Mouse (Mus musculus) spleen, adult 2 months (tissue): Measurements from ENCODE around the gene H2-DMb2. TPM values are rescaled to one million over a fixed set of nuclear protein-coding genes. Genes with fewer than 3 reads are reported as not detected.
A peak's percentile ranks its signal among the peaks of the same experiment; 100 is the strongest.

Source experiments
- DNase-seq, 2 experiments: peaks; one replicate each; pipeline versions ENCODE4 v3.0.0 to v3.0.0-alpha.2; 2012 to 2021; ENCODE audit warnings: low spot score in 2 of 2, low read depth in 1 of 2
- H3K27ac ChIP-seq: fragments of 200-500 bp; 2 replicates; pipeline ENCODE4 v1.5.1; 2012; ENCODE audit warnings: low read length, inconsistent platforms; ENCODE audit not compliant: insufficient read depth
- H3K27me3 ChIP-seq: fragments of 200-500 bp; 2 replicates; pipeline ENCODE4 v1.6.1; 2012; ENCODE audit warnings: mild to moderate bottlenecking, moderate library complexity, low read length, inconsistent platforms; ENCODE audit not compliant: control insufficient read depth, insufficient read depth
- H3K36me3 ChIP-seq: fragments of 200-500 bp; 2 replicates; pipeline ENCODE4 v1.6.1; 2012; ENCODE audit warnings: mild to moderate bottlenecking, low read length, inconsistent platforms; ENCODE audit not compliant: control insufficient read depth, insufficient read depth
- H3K4me1 ChIP-seq: fragments of 200-500 bp; 2 replicates; pipeline ENCODE4 v1.6.1; 2011; ENCODE audit warnings: inconsistent platforms; ENCODE audit not compliant: control insufficient read depth, insufficient read depth, insufficient read length
- H3K4me3 ChIP-seq: fragments of 200-500 bp; 2 replicates; pipeline ENCODE4 v1.5.1; 2011; ENCODE audit warnings: mild to moderate bottlenecking, inconsistent platforms; ENCODE audit not compliant: insufficient read depth, insufficient read length; ENCODE audit errors: extremely low read depth
- CTCF ChIP-seq: fragments of 200-500 bp; IDR thresholded peaks from 2 replicates; pipeline ENCODE4 v1.5.1; 2011; ENCODE audit warnings: mild to moderate bottlenecking, inconsistent platforms; ENCODE audit not compliant: insufficient read depth, insufficient read length, insufficient replicate concordance; ENCODE audit errors: extremely low read depth
- POLR2A ChIP-seq: fragments of 200-500 bp; IDR thresholded peaks from 2 replicates; pipeline ENCODE4 v1.6.1; 2011; ENCODE audit warnings: low read depth, low read length, inconsistent platforms
- WGBS: fragments of 180-500 bp; shearing (Covaris S2); methylation state at CpG from one replicate; pipeline ENCODE4 v1.1.7; 2018; 5-methylcytosine and 5-hydroxymethylcytosine counted together
- polyA plus RNA-seq: library from polyadenylated mRNA; depleted of rRNA; stranded (reverse); fragments of >200 nt; gene quantifications from 2 replicates; pipeline ENCODE4 v1.2.3, GENCODE M21; 2012

H2-DMb2 gene
- polyA plus RNA-seq, 1 experiment = 456 TPM

DNA sequence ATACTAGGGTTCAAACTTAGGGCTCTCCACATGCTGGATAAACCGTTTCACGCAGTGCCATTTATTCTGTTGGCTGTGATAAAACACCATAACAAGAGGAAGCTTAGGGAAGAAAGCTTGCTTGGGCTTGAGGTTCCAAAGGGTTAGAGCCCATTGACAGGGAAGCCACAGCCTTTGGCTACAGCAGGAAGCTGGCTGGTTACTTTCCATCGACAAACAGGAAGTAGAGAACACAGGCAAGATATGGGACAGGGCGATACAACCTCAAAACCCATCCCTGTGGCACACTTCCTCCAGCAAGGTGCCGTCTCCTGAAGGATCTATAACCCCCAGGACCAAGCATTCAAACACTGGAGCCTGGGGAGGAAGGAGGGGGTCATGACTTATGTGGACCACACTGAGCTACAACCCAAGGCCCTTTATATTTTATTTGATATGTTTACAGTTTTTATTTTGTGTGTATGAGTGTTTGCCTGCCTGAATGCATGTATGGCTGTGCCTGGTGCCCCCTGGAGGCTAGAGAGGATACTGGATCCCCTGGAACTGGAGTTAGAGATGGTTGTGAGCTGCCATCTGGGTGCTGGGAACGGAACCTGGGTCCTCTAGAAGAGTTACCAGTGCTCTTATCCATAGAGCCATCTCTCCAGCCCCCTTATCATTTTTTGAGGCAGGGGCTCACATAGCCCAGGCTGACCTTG is 22.1 kb downstream of the H2-DMb2 start:
- Histone ChIP-seq H3K27ac (no peak overlapping the region), H3K4me1 (peaks cover 8% of the 10 kb centered on the region; the same call in 1 of the 2 replicates), H3K36me3 (peaks cover 6% of the 10 kb centered on the region), H3K4me3 (no peak overlapping the region), H3K27me3 (no peaks in the 10 kb centered on the region)
- DNase-seq = no peak
- 44% methylated on average over 6 of the region's 6 CpGs for WGBS
- TF ChIP-seq CTCF (no peak), POLR2A (no peak)

- Histone ChIP-seq H3K27ac (no peak overlapping the region), H3K27me3 (no peaks in the 10 kb centered on the region), H3K4me1 (peaks cover 12% of the 10 kb centered on the region; the same call in 1 of the 2 replicates), H3K36me3 (0 out of 2 replicates have a peak, but pooled peaks cover 1% of the 10 kb centered on the region), H3K4me3 (no peak overlapping the region)
- WGBS = 0% methylated on average over 2 of the region's 2 CpGs
- peak in 1 of 2 experiments; percentile 39 for DNase-seq
- TF ChIP-seq POLR2A = no peak
- TF ChIP-seq CTCF = peak; percentile 68; the same call in 1 of the 2 replicates
These were observed 26.2 kb downstream of the H2-DMb2 start for GRCm38 (mm10) chr17:34169279-34169678.

DNA sequence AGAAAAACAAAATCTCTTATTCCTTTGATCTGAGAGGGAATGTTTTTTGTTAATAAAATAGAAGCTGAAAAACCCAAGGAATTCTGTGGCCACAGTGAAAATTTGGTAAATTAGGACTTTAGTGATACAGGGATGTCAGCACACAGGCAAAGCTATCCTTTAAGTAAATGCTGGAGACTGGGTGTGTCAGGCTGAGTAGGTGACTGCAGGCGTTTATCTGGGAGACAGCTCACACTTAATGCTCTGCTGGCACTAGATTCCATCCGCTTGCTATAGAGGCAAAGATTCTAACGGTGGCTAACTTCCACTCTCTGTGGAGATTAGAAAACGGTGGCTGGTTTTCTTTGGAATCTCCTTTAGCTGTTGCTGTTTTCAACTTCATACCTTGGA is 27.4 kb downstream of the H2-DMb2 start:
- 6% methylated on average over 4 of the region's 4 CpGs for WGBS
- no peak for DNase-seq

GRCm38 (mm10) chr17:34170877-34171498 is 27.9 kb downstream of the H2-DMb2 start:
- DNase-seq = peak; percentile 83 to 93
- peak overlapping the region; percentile 94 for H3K27ac ChIP-seq
- peaks cover 11% of the 10 kb centered on the region; the same call in 1 of the 2 replicates for H3K4me1 ChIP-seq
- no peaks in the 10 kb centered on the region for H3K27me3 ChIP-seq
- H3K4me3 ChIP-seq = peak overlapping the region; percentile 35; the same call in 1 of the 2 replicates
- 1% methylated on average over 13 of the region's 13 CpGs for WGBS
- 0 out of 2 replicates have a peak, but pooled peaks cover 1% of the 10 kb centered on the region for H3K36me3 ChIP-seq
- TF ChIP-seq POLR2A (no peak), CTCF (peak; percentile 83; the same call in 1 of the 2 replicates)

More for the DNA sequence above, 27.4 kb downstream of the H2-DMb2 start:
- TF ChIP-seq CTCF (no peak), POLR2A (no peak)
- Histone ChIP-seq H3K27me3 (no peaks in the 10 kb centered on the region), H3K4me1 (peaks cover 11% of the 10 kb centered on the region; the same call in 1 of the 2 replicates), H3K4me3 (no peak overlapping the region), H3K27ac (no peak overlapping the region), H3K36me3 (0 out of 2 replicates have a peak, but pooled peaks cover 1% of the 10 kb centered on the region)

DNA sequence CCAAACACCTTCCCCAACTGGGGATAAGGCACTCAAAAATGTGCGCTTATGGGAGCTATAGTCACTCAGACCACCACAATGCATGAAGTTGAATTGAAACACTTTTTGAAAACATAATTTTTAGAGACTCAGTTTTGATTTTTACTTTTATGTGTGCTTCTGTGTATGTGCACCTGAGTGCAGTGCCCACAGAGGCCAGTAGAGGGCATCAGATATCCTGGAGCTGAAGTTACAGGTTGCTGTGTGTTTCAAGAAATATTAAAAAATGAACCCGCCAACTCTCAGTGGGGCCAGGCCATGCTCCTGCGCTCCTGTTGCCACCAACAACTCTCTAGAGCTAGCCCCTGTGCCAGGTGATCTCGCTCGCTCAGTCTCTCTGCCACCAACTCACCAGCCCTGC is 29.4 kb downstream of the H2-DMb2 start:
- Histone ChIP-seq H3K36me3 (0 out of 2 replicates have a peak, but pooled peaks cover 1% of the 10 kb centered on the region), H3K4me1 (peaks cover 11% of the 10 kb centered on the region; the same call in 1 of the 2 replicates), H3K27ac (0 out of 2 replicates have a peak overlapping the region, but pooled peaks have one; percentile 94), H3K27me3 (no peaks in the 10 kb centered on the region), H3K4me3 (no peak overlapping the region)
- TF ChIP-seq POLR2A (no peak), CTCF (no peak)
- WGBS = 96% methylated on average over 5 of the region's 5 CpGs
- DNase-seq = no peak

DNA sequence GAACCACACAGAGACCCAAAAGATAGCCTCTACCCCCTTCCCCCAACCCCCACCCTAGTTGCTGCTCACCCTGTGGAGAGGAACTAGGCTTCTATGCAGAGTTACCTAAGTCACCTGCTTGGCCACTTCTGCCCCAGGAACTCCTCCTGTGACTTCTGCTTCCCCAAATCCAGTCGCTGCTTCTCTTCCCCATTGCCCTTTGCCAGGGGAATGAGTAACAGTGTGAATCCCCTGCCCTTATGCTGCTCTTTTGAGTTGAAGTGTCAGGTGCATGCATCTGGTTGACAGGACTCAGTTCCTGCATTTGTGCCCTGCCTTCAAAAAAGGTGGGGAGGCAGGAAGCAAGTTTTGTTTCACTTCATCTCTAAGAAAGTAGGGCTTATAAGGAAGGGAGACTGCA is 31.0 kb downstream of the H2-DMb2 start:
- TF ChIP-seq POLR2A (no peak), CTCF (no peak)
- 24% methylated on average over 1 of the region's 1 CpGs for WGBS
- peak in 1 of 2 experiments; percentile 41 for DNase-seq

More for the DNA sequence above, 31.0 kb downstream of the H2-DMb2 start:
- Histone ChIP-seq H3K27me3 (no peaks in the 10 kb centered on the region), H3K4me3 (peak overlapping the region; percentile 24; the same call in 1 of the 2 replicates), H3K27ac (peak overlapping the region; percentile 76), H3K36me3 (0 out of 2 replicates have a peak, but pooled peaks cover 1% of the 10 kb centered on the region), H3K4me1 (peaks cover 11% of the 10 kb centered on the region; the same call in 1 of the 2 replicates)
